Mouse (Mus musculus) embryonic facial prominence, embryonic 15.5 days (tissue): Measurements from ENCODE around the gene 4930415O20Rik. TPM values are rescaled to one million over a fixed set of nuclear protein-coding genes. Genes with fewer than 3 reads are reported as not detected.
A peak's percentile ranks its signal among the peaks of the same experiment; 100 is the strongest.

Experiments used
- ATAC-seq: fragments of 200-750 bp; cut with Nextera tagmentation; 2 replicates; pipeline ENCODE4 v1.8.0; 2017; ENCODE audit warnings: low read depth, moderate TSS enrichment; ENCODE audit not compliant: insufficient number of reproducible peaks, low FRiP score, low TSS enrichment
- H3K27ac ChIP-seq: fragments of 300-500 bp; sonication (generic); replicated peaks from 2 replicates; pipeline ENCODE4 v1.5.1; 2015; ENCODE audit warnings: mild to moderate bottlenecking, inconsistent platforms
- H3K27me3 ChIP-seq: fragments of 300-500 bp; sonication (generic); 2 replicates; pipeline ENCODE4 v1.6.1; 2015; ENCODE audit warnings: inconsistent platforms
- H3K36me3 ChIP-seq: fragments of 300-500 bp; sonication (generic); 2 replicates; pipeline ENCODE4 v1.6.1; 2015; ENCODE audit warnings: mild to moderate bottlenecking, inconsistent platforms
- H3K4me1 ChIP-seq: fragments of 300-500 bp; sonication (generic); 2 replicates; pipeline ENCODE4 v1.6.1; 2015; ENCODE audit warnings: inconsistent platforms
- H3K4me2 ChIP-seq: fragments of 300-500 bp; sonication (generic); replicated peaks from 2 replicates; pipeline ENCODE4 v1.6.1; 2015; ENCODE audit warnings: mild to moderate bottlenecking, inconsistent platforms
- H3K4me3 ChIP-seq: fragments of 300-500 bp; sonication (generic); replicated peaks from 2 replicates; pipeline ENCODE4 v1.5.1; 2015; ENCODE audit warnings: mild to moderate bottlenecking, inconsistent platforms
- H3K9ac ChIP-seq: fragments of 300-500 bp; sonication (generic); 2 replicates; pipeline ENCODE4 v1.6.1; 2015; ENCODE audit warnings: inconsistent platforms
- H3K9me3 ChIP-seq: fragments of 300-500 bp; sonication (generic); replicated peaks from 2 replicates; pipeline ENCODE4 v1.6.1; 2016; ENCODE audit warnings: inconsistent platforms
- WGBS: fragments of 180-500 bp; shearing (Covaris S2); methylation state at CpG from one replicate; pipeline ENCODE4 v1.1.7; 2015; 5-methylcytosine and 5-hydroxymethylcytosine counted together
- polyA plus RNA-seq: library from polyadenylated mRNA; unstranded; fragments of >200 nt; fragmentation: Nextera tagmentation; extraction: Ambion mirVana; gene quantifications from 2 replicates; pipeline ENCODE4 v1.2.1, GENCODE M21; 2015

4930415O20Rik gene
- polyA plus RNA-seq, 1 experiment from 2014 or later = 0.43 TPM

- Histone ChIP-seq H3K9me3 (no peaks in the 10 kb centered on the region), H3K27ac (peak overlapping the region; percentile 75; the same call in 1 of the 2 replicates), H3K36me3 (no peaks in the 10 kb centered on the region), H3K4me1 (peaks cover 76% of the 10 kb centered on the region), H3K4me3 (peak overlapping the region; percentile 75), H3K9ac (peak overlapping the region; percentile 40), H3K4me2 (peak overlapping the region; percentile 87), H3K27me3 (peaks cover 8% of the 10 kb centered on the region; the same call in 1 of the 2 replicates)
- ATAC-seq = no peak
- 7% methylated on average over 4 of the region's 4 CpGs for WGBS
These were observed 62.1 kb downstream of the 4930415O20Rik start for GRCm38 (mm10) chr15:98632921-98633320.

GRCm38 (mm10) chr15:98633822-98634470, 63.1 kb downstream of the 4930415O20Rik start:
- H3K4me2 ChIP-seq = peak overlapping the region; percentile 87
- H3K4me3 ChIP-seq = peak overlapping the region; percentile 75
- H3K27ac ChIP-seq = peak overlapping the region; percentile 89
- peak overlapping the region; percentile 71 for H3K9ac ChIP-seq
- under 1% methylated on average over 25 of the region's 25 CpGs for WGBS
- no peak for ATAC-seq
- H3K9me3 ChIP-seq = no peaks in the 10 kb centered on the region
- peaks cover 66% of the 10 kb centered on the region for H3K4me1 ChIP-seq
- H3K36me3 ChIP-seq = no peaks in the 10 kb centered on the region
- H3K27me3 ChIP-seq = peaks cover 8% of the 10 kb centered on the region; the same call in 1 of the 2 replicates

- peak; percentile 76 for ATAC-seq
- 1% methylated on average over 50 of the region's 65 CpGs for WGBS
- H3K4me1 ChIP-seq = peaks cover 61% of the 10 kb centered on the region
These were observed 63.8 kb downstream of the 4930415O20Rik start for GRCm38 (mm10) chr15:98634541-98635081.

GRCm38 (mm10) chr15:98635291-98635841, 64.6 kb downstream of the 4930415O20Rik start:
- 1% methylated on average over 21 of the region's 21 CpGs for WGBS
- Histone ChIP-seq H3K9ac (peak overlapping the region; percentile 71), H3K4me1 (peaks cover 61% of the 10 kb centered on the region), H3K4me2 (peak overlapping the region; percentile 87), H3K9me3 (no peaks in the 10 kb centered on the region), H3K27ac (peak overlapping the region; percentile 89; the same call in 1 of the 2 replicates), H3K27me3 (peaks cover 6% of the 10 kb centered on the region; the same call in 1 of the 2 replicates), H3K36me3 (peaks cover 12% of the 10 kb centered on the region; the same call in 1 of the 2 replicates), H3K4me3 (peak overlapping the region; percentile 75)
- ATAC-seq = no peak

More at GRCm38 (mm10) chr15:98634541-98635081, 63.8 kb downstream of the 4930415O20Rik start:
- Histone ChIP-seq H3K4me2 (peak overlapping the region; percentile 87), H3K36me3 (peaks cover 5% of the 10 kb centered on the region; the same call in 1 of the 2 replicates), H3K4me3 (peak overlapping the region; percentile 75), H3K9ac (peak overlapping the region; percentile 71), H3K27ac (peak overlapping the region; percentile 89), H3K9me3 (no peaks in the 10 kb centered on the region), H3K27me3 (peaks cover 8% of the 10 kb centered on the region; the same call in 1 of the 2 replicates)

GRCm38 (mm10) chr15:98636517-98636916, 65.7 kb downstream of the 4930415O20Rik start:
- peak overlapping the region; percentile 87 for H3K4me2 ChIP-seq
- 0 out of 2 replicates have a peak overlapping the region, but pooled peaks have one; percentile 75 for H3K4me3 ChIP-seq
- peaks cover 22% of the 10 kb centered on the region for H3K36me3 ChIP-seq
- 34% methylated on average over 5 of the region's 5 CpGs for WGBS
- peaks cover 51% of the 10 kb centered on the region for H3K4me1 ChIP-seq
- H3K27ac ChIP-seq = no peak overlapping the region
- peaks cover 6% of the 10 kb centered on the region; the same call in 1 of the 2 replicates for H3K27me3 ChIP-seq
- no peak overlapping the region for H3K9ac ChIP-seq
- H3K9me3 ChIP-seq = no peaks in the 10 kb centered on the region
- no peak for ATAC-seq

GRCm38 (mm10) chr15:98637155-98637554, 66.4 kb downstream of the 4930415O20Rik start:
- peaks cover 6% of the 10 kb centered on the region; the same call in 1 of the 2 replicates for H3K27me3 ChIP-seq
- H3K4me2 ChIP-seq = no peak overlapping the region
- H3K27ac ChIP-seq = no peak overlapping the region
- H3K36me3 ChIP-seq = peaks cover 28% of the 10 kb centered on the region
- H3K9ac ChIP-seq = no peak overlapping the region
- 53% methylated on average over 3 of the region's 3 CpGs for WGBS
- no peaks in the 10 kb centered on the region for H3K9me3 ChIP-seq
- H3K4me3 ChIP-seq = no peak overlapping the region
- H3K4me1 ChIP-seq = peaks cover 44% of the 10 kb centered on the region
- no peak for ATAC-seq

Other genes starting within 250 kb of the 4930415O20Rik start
- 0.67 and 0.87 TPM in 2 replicates for gene Olfr284, start 230.0 kb upstream of the 4930415O20Rik start, polyA plus RNA-seq
- gene Olfr283, start 190.1 kb upstream of the 4930415O20Rik start, polyA plus RNA-seq = 0.19 TPM in 1 of 2 replicates, not detected in the other
- 0.51 TPM in 1 of 2 replicates, not detected in the other for gene Olfr282, start 139.8 kb upstream of the 4930415O20Rik start, polyA plus RNA-seq
- 0.07 TPM in 1 of 2 replicates, not detected in the other for gene Olfr281, start 118.4 kb upstream of the 4930415O20Rik start, polyA plus RNA-seq
- gene OR5BS1P, start 101.1 kb upstream of the 4930415O20Rik start, polyA plus RNA-seq = not detected in 2 replicates
- not detected in 2 replicates for gene Lalba, start 88.3 kb upstream of the 4930415O20Rik start, polyA plus RNA-seq
- 0.03 TPM in 1 of 2 replicates, not detected in the other for gene Olfr279, start 78.6 kb upstream of the 4930415O20Rik start, polyA plus RNA-seq
- gene Kansl2, start 36.7 kb upstream of the 4930415O20Rik start, polyA plus RNA-seq = 99.6 and 101 TPM in 2 replicates
- gene Ccnt1, start 81 bp upstream of the 4930415O20Rik start, polyA plus RNA-seq = 54.7 and 57.5 TPM in 2 replicates
- 18.1 and 19.6 TPM in 2 replicates for gene Adcy6, start 39.1 kb downstream of the 4930415O20Rik start, polyA plus RNA-seq
- 45.7 and 48.2 TPM in 2 replicates for gene Cacnb3, start 59.8 kb downstream of the 4930415O20Rik start, polyA plus RNA-seq
- 25.1 and 27.9 TPM in 2 replicates for gene Ddx23, start 91.9 kb downstream of the 4930415O20Rik start, polyA plus RNA-seq
- 0.60 and 1.1 TPM in 2 replicates for gene Rnd1, start 106.5 kb downstream of the 4930415O20Rik start, polyA plus RNA-seq
- 5.3 and 8.4 TPM in 2 replicates for gene Ccdc65, start 137.2 kb downstream of the 4930415O20Rik start, polyA plus RNA-seq
- gene Fkbp11, start 157.2 kb downstream of the 4930415O20Rik start, polyA plus RNA-seq = 82.8 and 87.4 TPM in 2 replicates
- 52.6 and 53.3 TPM in 2 replicates for gene Arf3, start 192.2 kb downstream of the 4930415O20Rik start, polyA plus RNA-seq
- gene Wnt10b, start 207.1 kb downstream of the 4930415O20Rik start, polyA plus RNA-seq = 6.0 and 8.0 TPM in 2 replicates
- gene Wnt1, start 218.9 kb downstream of the 4930415O20Rik start, polyA plus RNA-seq = 0.07 TPM in 1 of 2 replicates, not detected in the other
- 0.04 and 0.05 TPM in 2 replicates for gene Ddn, start 238.5 kb downstream of the 4930415O20Rik start, polyA plus RNA-seq